Mouse (Mus musculus) ES-Bruce4 (cell line): ENCODE results near the gene Prmt1.

Experiments used
- CTCF ChIP-seq: IDR thresholded peaks from one replicate; pipeline ENCODE4 v1.8.1; 2011; ENCODE audit warnings: low read depth, low read length
- EP300 ChIP-seq: IDR thresholded peaks from 2 replicates; pipeline ENCODE4 v1.6.1; 2011; ENCODE audit warnings: low read depth, low read length; ENCODE audit not compliant: insufficient read depth
- POLR2A ChIP-seq: IDR thresholded peaks from one replicate; pipeline ENCODE4 v1.8.1; 2011; ENCODE audit warnings: low read length; ENCODE audit not compliant: insufficient read depth

DNA sequence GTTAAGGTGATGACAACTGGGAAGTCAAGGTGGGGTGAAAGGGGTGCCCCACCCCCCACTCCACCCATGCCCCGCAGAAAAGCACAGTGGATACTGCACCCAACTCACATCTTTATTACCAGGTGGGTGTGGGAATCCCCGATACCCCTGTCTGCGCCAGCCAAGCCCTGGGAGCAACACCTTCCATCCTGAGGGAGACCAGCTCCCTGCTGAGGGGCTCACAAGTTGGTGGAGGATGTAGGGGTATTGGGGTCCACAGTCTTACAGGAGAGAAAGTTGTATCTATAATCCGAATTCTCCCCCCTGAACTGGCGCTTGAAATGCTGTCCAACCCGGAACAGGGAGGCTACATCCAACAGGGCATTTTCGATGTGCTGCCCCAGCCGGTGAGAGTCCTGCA is 27.1 kb downstream of the Prmt1 start:
- TF ChIP-seq POLR2A (no peak), EP300 (no peak), CTCF (no peak)
